Mouse (Mus musculus) MEL (cell line): ENCODE measurements around the gene Slc35g1. TPM values are rescaled to one million over a fixed set of nuclear protein-coding genes. Genes with fewer than 3 reads are reported as not detected.

ENCODE experiments used
- DNase-seq: peaks from one replicate; pipeline ENCODE4 v3.0.0; 2011; ENCODE audit warnings: low read depth, low spot score
- H3K27ac ChIP-seq: 2 replicates; pipeline ENCODE4 v1.5.1; 2012; ENCODE audit warnings: low read depth, mild to moderate bottlenecking, control low read depth, low read length, moderate library complexity; ENCODE audit not compliant: control insufficient read depth
- H3K27me3 ChIP-seq, 2 experiments: fragments of 150-350 bp in 1 of 2; sonication (generic) in 1 of 2; 2 replicates each; pipeline ENCODE4 v1.6.1; 2012; ENCODE audit warnings: low read length in 2 of 2, mild to moderate bottlenecking in 2 of 2, improper control_type of control experiment in 1 of 2, moderate library complexity in 1 of 2; ENCODE audit not compliant: insufficient read depth in 2 of 2, control insufficient read depth in 1 of 2
- H3K36me3 ChIP-seq, 2 experiments: 2 replicates each; pipeline ENCODE4 v1.6.1; 2012 to 2014; ENCODE audit warnings: low read length in 2 of 2, improper control_type of control experiment in 1 of 2, inconsistent platforms in 1 of 2, mild to moderate bottlenecking in 1 of 2; ENCODE audit not compliant: insufficient read depth in 2 of 2, control insufficient read depth in 1 of 2
- H3K4me1 ChIP-seq, 2 experiments: fragments of 150-350 bp in 1 of 2; sonication (generic) in 1 of 2; 2 replicates each; pipeline ENCODE4 v1.6.1; 2012; ENCODE audit warnings: low read length in 2 of 2, improper control_type of control experiment in 1 of 2, mild to moderate bottlenecking in 1 of 2; ENCODE audit not compliant: insufficient read depth in 2 of 2, control insufficient read depth in 1 of 2
- H3K4me3 ChIP-seq, 2 experiments: fragments of 150-350 bp in 1 of 2; sonication (generic) in 1 of 2; 2 replicates each; pipeline ENCODE4 v1.5.1; 2012; ENCODE audit warnings: low read depth in 2 of 2, low read length in 2 of 2, mild to moderate bottlenecking in 2 of 2, moderate library complexity in 2 of 2, control low read depth in 1 of 2, improper control_type of control experiment in 1 of 2; ENCODE audit not compliant: control insufficient read depth in 1 of 2, insufficient read depth in 1 of 2
- H3K79me2 ChIP-seq: 2 replicates; pipeline ENCODE4 v1.6.1; 2012; ENCODE audit warnings: mild to moderate bottlenecking, low read length, moderate library complexity; ENCODE audit not compliant: control insufficient read depth, poor library complexity, insufficient read depth
- H3K9ac ChIP-seq: 2 replicates; pipeline ENCODE4 v1.6.1; 2012; ENCODE audit warnings: low read depth, mild to moderate bottlenecking, control low read depth, low read length, moderate library complexity; ENCODE audit not compliant: control insufficient read depth, poor library complexity, severe bottlenecking
- H3K9me3 ChIP-seq: fragments of 150-350 bp; sonication (generic); replicated peaks from 2 replicates; pipeline ENCODE4 v1.6.1; 2012; ENCODE audit warnings: mild to moderate bottlenecking, low read length, improper control_type of control experiment, moderate library complexity; ENCODE audit not compliant: insufficient read depth
- CHD1 ChIP-seq: IDR thresholded peaks from 2 replicates; pipeline ENCODE4 v1.6.1; 2012; ENCODE audit warnings: low read depth, mild to moderate bottlenecking, inconsistent platforms, low read length, improper control_type of control experiment
- ELF1 ChIP-seq: IDR thresholded peaks from 2 replicates; pipeline ENCODE4 v1.6.1; 2014; ENCODE audit warnings: low read depth, mild to moderate bottlenecking, inconsistent platforms, low read length, improper control_type of control experiment, moderate library complexity
- EP300 ChIP-seq, 2 experiments: IDR thresholded peaks; 2 replicates each; pipeline ENCODE4 v1.6.1; 2011; ENCODE audit warnings: improper control_type of control experiment in 2 of 2, low read length in 2 of 2, low read depth in 1 of 2, mild to moderate bottlenecking in 1 of 2
- ETS1 ChIP-seq: IDR thresholded peaks from 2 replicates; pipeline ENCODE4 v1.6.1; 2012; ENCODE audit warnings: low read depth, mild to moderate bottlenecking, inconsistent platforms, low read length, improper control_type of control experiment, moderate library complexity
- GABPA ChIP-seq: IDR thresholded peaks from 2 replicates; pipeline ENCODE4 v1.6.1; 2012; ENCODE audit warnings: low read depth, mild to moderate bottlenecking, inconsistent platforms, low read length, improper control_type of control experiment, moderate library complexity
- HCFC1 ChIP-seq: IDR thresholded peaks from 2 replicates; pipeline ENCODE4 v1.6.1; 2012; ENCODE audit warnings: low read depth, mild to moderate bottlenecking, inconsistent platforms, low read length, improper control_type of control experiment, moderate library complexity
- KAT2A ChIP-seq: conservative IDR thresholded peaks from 2 replicates; pipeline ENCODE4 v1.6.1; 2012; ENCODE audit warnings: low read depth, low read length, improper control_type of control experiment, inconsistent platforms
- MAFK ChIP-seq: IDR thresholded peaks from 2 replicates; pipeline ENCODE4 v1.6.1; 2011; ENCODE audit warnings: low read depth, mild to moderate bottlenecking, low read length, improper control_type of control experiment, borderline replicate concordance
- MAX ChIP-seq: IDR thresholded peaks from 2 replicates; pipeline ENCODE4 v1.6.1; 2011; ENCODE audit warnings: low read length, improper control_type of control experiment
- MAZ ChIP-seq: IDR thresholded peaks from 2 replicates; pipeline ENCODE4 v1.6.1; 2012; ENCODE audit warnings: low read depth, mild to moderate bottlenecking, inconsistent platforms, low read length, improper control_type of control experiment
- MXI1 ChIP-seq: IDR thresholded peaks from 2 replicates; pipeline ENCODE4 v1.6.1; 2011; ENCODE audit warnings: mild to moderate bottlenecking, low read depth, low read length, improper control_type of control experiment
- MYB ChIP-seq: IDR thresholded peaks from 2 replicates; pipeline ENCODE4 v1.6.1; 2011; ENCODE audit warnings: mild to moderate bottlenecking, low read depth, low read length, improper control_type of control experiment
- POLR2AphosphoS2 ChIP-seq: IDR thresholded peaks from 2 replicates; pipeline ENCODE4 v1.6.1; 2011; ENCODE audit warnings: low read length, improper control_type of control experiment
- POLR2AphosphoS5 ChIP-seq: IDR thresholded peaks from 2 replicates; pipeline ENCODE4 v1.6.1; 2012; ENCODE audit warnings: low read depth, borderline replicate concordance, mild to moderate bottlenecking, inconsistent platforms, low read length, moderate library complexity, mixed read lengths
- RAD21 ChIP-seq: IDR thresholded peaks from 2 replicates; pipeline ENCODE4 v1.6.1; 2011; ENCODE audit warnings: mild to moderate bottlenecking, low read depth, low read length, improper control_type of control experiment
- SIN3A ChIP-seq: IDR thresholded peaks from 2 replicates; pipeline ENCODE4 v1.6.1; 2012; ENCODE audit warnings: low read length, improper control_type of control experiment, inconsistent platforms
- SMC3 ChIP-seq: IDR thresholded peaks from 2 replicates; pipeline ENCODE4 v1.6.1; 2011; ENCODE audit warnings: low read depth, low read length, improper control_type of control experiment
- TCF12 ChIP-seq: IDR thresholded peaks from 2 replicates; pipeline ENCODE4 v1.6.1; 2014; ENCODE audit warnings: low read depth, mild to moderate bottlenecking, inconsistent platforms, low read length, improper control_type of control experiment, moderate library complexity
- UBTF ChIP-seq: IDR thresholded peaks from 2 replicates; pipeline ENCODE4 v1.6.1; 2012; ENCODE audit warnings: low read depth, mild to moderate bottlenecking, inconsistent platforms, low read length, improper control_type of control experiment, moderate library complexity, borderline replicate concordance; ENCODE audit not compliant: insufficient read depth
- USF2 ChIP-seq, 2 experiments: IDR thresholded peaks; 2 replicates each; pipeline ENCODE4 v1.6.1; 2011 to 2012; ENCODE audit warnings: improper control_type of control experiment in 2 of 2, low read length in 2 of 2, borderline replicate concordance in 1 of 2, inconsistent platforms in 1 of 2, low read depth in 1 of 2, mild to moderate bottlenecking in 1 of 2; ENCODE audit not compliant: insufficient read depth in 1 of 2
- ZC3H11A ChIP-seq: IDR thresholded peaks from 2 replicates; pipeline ENCODE4 v1.6.1; 2012; ENCODE audit warnings: low read depth, mild to moderate bottlenecking, inconsistent platforms, low read length, improper control_type of control experiment
- polyA plus RNA-seq, 2 experiments: library from polyadenylated mRNA; stranded (reverse) in 1 of 2; unstranded in 1 of 2; fragments of >175 nt in 1 of 2; fragments of >200 nt in 1 of 2; gene quantifications; 2 replicates each; pipeline versions ENCODE4 v1.2.1 to v1.2.4; 2012; ENCODE audit warnings: low replicate concordance in 2 of 2, low read depth in 1 of 2; ENCODE audit not compliant: insufficient read length in 2 of 2, insufficient read depth in 1 of 2, missing spikeins in 1 of 2
- total RNA-seq: library from RNA; depleted of rRNA; stranded (reverse); fragments of 300-350 nt; gene quantifications from 2 replicates; pipeline ENCODE4 v1.2.3, GENCODE M21; 2012

Slc35g1 gene
- total and polyA plus RNA-seq, 3 experiments, result 15.7 to 19.0 TPM; not detected in 1

GRCm38 (mm10) chr19:38361850-38362249, 33.9 kb upstream of the Slc35g1 start:
- no peaks in the 10 kb centered on the region for H3K27me3 ChIP-seq
- no peaks in the 10 kb centered on the region for H3K79me2 ChIP-seq
- H3K9ac ChIP-seq, result no peak overlapping the region
- peaks cover 18 to 26% of the 10 kb centered on the region in 2 experiments; a peak in 3 of 4 replicates for H3K4me1 ChIP-seq
- DNase-seq, result no peak
- H3K4me3 ChIP-seq, result no peak overlapping the region
- H3K9me3 ChIP-seq, result no peaks in the 10 kb centered on the region
- H3K36me3 ChIP-seq, result peaks cover 0 to 23% of the 10 kb centered on the region in 2 experiments; a peak in 2 of 4 replicates
- no peak overlapping the region for H3K27ac ChIP-seq
- TF ChIP-seq MYB (no peak), CHD1 (no peak), TCF12 (no peak), POLR2AphosphoS5 (no peak), MAFK (no peak), POLR2AphosphoS2 (no peak), GABPA (no peak)
- TF ChIP-seq, all 39 proteins: peak for 0

- no peak overlapping the region for H3K27ac ChIP-seq
- TF ChIP-seq SMC3, result no peak
- TF ChIP-seq ZC3H11A, result no peak
- no peak for TF ChIP-seq SIN3A
- no peak for TF ChIP-seq MAX
- no peak for TF ChIP-seq ELF1
- TF ChIP-seq UBTF, result no peak
- no peak for TF ChIP-seq EP300 (IDR thresholded peaks at IDR 0.05; ENCODE audit: low read depth in 1 of 2, low read length in 2 of 2)
- no peak for TF ChIP-seq CHD1
- TF ChIP-seq MXI1, result no peak
- TF ChIP-seq POLR2AphosphoS2, result no peak
- no peak for TF ChIP-seq KAT2A
- no peak for TF ChIP-seq RAD21
- no peak for TF ChIP-seq HCFC1
- TF ChIP-seq USF2 (IDR thresholded peaks at IDR 0.05; ENCODE audit: borderline replicate concordance in 1 of 2, insufficient read depth in 1 of 2, low read depth in 1 of 2, low read length in 2 of 2), result no peak
- TF ChIP-seq ETS1, result no peak
- no peak for TF ChIP-seq MAZ
- TF ChIP-seq, all 39 proteins: peak for 0
- no peak overlapping the region for H3K9ac ChIP-seq
- H3K36me3 ChIP-seq, result peaks cover 0 to 23% of the 10 kb centered on the region in 2 experiments; a peak in 2 of 4 replicates
- peaks cover 16 to 26% of the 10 kb centered on the region in 2 experiments; a peak in 3 of 4 replicates for H3K4me1 ChIP-seq
- no peaks in the 10 kb centered on the region for H3K9me3 ChIP-seq
- no peaks in the 10 kb centered on the region; a peak in 1 of 4 replicates for H3K27me3 ChIP-seq
- no peak for DNase-seq
- H3K4me3 ChIP-seq, result no peak overlapping the region
- no peaks in the 10 kb centered on the region for H3K79me2 ChIP-seq
These were observed 32.4 kb upstream of the Slc35g1 start for GRCm38 (mm10) chr19:38363358-38363757.
